Mouse (Mus musculus) lung, adult 18-20 months (tissue): Measurements from ENCODE around the gene Ccdc43.
"Not testable (repeated sequence)": the region's sequence is repeated elsewhere in the genome, so short reads cannot be mapped to it uniquely, and the experiment has no call there.

Experiments used
- DNase-seq, 2 experiments: peaks; one replicate each; pipeline ENCODE4 v3.0.0; 2022; ENCODE audit warnings: mixed read lengths in 2 of 2

Gene Ccdc43

DNA sequence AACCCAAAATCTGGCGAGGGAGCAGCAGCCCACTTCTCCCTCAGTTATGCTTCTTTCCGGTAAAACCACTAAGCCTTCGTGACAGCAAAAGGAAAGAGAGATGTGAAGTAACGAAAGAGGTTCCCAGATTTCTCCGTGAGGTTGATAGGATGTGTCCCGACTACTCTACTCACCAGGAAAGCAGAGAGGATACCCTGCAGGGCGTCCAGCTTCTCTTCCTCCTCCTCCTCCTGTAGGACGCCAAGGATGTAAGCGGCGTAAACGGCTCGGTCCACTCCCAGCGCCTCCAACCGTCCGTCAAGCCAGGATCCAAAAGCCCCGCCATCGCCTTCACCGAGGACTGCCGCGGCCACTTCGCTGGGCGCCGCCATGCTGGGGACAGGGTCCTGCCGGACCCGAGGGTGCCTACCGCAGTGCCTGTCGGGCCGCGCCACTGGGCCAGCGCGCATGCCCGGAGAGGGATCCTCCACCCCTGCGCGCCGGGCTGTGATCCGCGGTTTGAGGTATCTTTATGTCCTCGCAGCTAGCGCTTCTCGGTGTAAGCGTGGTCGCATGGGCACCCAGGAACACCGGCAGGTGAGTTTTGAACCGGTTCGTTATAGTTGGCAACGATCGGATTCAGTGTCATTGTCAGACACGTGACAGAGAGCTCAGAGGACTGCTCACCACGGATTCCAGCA lies at the start of gene Ccdc43:
Gene Ccdc43, minus strand, starts transcription at position 445 of the 680 bp plus-strand sequence.
- DNase-seq, result peak; percentile 80 to 87

DNA sequence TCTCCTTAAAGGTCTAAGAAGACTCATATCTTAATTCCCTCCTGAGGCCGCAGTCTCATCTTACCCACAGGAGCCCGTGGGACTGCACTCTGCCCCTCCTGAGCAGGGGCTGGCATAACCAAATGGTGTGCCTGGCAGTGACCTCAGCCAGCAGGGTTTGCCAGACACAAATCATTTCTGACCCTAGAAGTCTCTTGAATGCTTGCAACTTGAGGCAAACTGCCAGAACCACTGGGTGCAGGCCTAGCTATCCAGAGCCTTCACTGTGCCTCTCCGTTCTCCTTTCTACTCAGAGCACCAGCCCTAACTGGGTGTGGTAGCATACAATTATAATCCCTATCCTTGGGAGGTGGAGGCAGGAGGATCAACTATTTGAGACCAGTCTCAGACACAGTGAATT lies 47.2 kb upstream of the Ccdc43 start:
- no peak for DNase-seq

DNA sequence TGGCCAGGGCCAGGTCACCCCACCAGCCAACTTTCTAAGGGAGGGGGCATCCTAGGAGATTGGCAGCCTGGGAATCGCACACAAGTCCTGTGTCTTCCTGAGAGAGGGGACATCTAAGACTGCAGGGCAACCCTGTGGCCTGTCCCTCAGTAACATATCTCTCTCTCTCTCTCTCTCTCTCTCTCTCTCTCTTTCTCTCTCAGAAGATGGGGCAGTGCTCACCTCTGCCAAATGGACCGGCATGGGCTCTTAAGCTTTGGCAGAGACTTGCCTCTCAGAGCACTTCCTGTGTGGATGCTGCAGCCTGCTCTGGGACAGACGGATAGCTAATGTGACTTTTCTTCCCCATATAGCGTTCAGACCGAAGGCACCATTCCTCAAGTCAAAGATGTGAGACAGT lies 45.3 kb upstream of the Ccdc43 start:
- no peak for DNase-seq

DNA sequence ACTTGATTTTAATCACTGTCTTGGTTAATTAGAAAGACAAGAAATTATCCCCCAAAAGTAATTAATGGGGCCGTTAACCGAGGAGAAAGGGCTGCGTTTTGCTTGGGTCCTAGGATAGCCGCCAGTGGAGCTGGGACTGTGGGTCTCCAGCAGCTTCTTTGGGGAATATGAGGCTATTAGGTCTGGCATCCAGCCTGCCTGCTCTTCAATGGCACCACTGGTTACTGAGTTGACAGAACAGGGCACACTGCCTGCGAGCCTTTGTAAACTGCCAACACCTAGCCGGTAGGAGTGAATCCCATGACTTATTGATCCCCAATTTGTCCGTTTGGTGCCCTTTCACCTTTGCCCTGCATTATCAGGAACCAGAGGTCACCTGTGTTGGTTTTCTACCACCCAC lies 44.5 kb upstream of the Ccdc43 start:
- no peak for DNase-seq

DNA sequence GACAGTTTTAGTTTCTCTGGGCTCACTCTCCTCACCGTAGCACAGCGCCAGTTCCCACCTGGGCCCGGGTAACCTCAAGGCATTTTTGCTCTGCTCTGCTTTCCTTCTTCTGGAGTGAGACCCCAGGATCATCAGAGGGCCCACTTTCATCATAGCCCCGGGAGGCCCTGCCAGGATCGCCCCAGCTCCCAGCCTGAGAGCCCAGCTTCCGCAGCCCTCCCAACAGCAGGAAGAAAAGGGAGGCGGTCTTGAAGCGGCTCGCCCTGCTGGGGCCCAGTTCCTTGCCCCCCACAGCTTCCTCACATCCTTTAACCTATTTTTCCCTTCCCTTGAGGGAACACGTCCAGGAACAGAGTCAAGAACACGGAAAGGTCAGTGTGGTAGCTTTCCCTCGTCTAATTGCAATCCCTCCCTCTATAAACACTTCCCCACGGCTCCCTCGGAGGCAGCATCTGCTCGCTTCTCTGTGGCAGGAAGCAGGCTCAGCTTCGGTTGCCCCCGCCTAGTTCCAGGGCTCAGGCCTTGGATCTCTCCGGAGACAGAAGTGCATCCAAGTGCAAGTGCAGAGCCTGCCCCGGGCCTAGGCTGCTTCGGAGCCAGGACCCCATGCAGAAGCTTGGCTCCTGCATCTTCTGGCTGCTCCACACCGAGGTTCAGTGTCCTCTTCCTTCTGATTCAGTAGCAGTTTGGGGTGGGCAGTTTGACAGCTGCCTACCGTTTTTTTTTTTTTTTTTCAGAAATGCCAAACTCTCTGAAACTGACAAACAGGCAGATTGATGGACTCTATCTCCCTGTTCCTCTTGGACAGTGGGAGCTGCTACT lies 43.8 kb upstream of the Ccdc43 start:
- DNase-seq, result no peak

DNA sequence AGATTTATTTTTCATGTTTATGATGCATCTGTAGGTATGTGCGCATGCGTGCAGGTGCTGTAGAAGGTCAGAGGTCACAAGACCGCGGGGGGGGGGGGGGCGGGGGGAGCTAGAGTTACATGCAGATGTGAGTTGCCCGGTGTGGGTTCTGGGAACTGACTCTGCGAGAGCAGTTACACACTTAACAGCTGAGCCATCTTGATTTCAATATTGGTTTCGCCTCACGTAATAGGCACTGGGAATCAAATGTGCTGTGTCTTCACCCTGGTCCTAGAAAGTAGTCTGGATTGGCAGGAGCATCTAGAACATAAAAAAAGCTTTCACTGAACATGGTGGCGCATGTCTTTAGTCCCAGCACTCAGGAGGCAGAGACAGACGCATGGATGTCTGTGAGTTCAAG lies 43.1 kb upstream of the Ccdc43 start:
- no peak for DNase-seq

DNA sequence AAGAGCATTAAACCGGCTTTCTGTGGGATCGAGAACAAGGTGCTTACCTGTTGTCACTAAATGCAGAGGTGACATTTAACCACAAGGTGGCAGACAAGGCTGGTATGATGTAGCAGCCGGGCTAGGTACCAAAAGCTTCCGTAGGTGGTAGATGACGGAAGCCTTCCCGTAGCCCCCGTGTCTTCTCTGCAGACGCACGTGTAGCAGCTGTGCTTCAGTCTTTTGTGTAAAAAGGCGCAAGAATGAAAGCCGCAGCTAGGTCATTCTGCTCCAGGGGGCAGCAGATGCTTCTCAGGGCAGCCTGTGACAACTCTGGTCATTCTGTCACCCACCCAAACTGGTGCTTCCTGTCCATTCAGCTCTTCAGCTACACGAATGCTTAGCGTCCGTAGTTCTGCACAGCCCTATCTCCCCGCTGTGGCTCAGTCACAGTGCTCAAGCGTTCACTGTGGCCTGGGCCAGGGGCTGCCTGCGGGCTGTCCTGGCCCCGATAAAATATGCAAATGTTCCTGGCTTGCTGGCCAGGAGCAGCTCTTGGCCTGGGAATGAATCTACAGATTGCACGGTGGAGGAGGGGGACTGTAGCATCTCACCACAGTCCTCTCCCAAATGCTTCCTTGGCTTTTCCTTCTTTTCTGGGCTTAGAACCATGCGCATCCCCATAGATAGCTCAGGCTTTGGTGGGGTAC lies 41.8 kb upstream of the Ccdc43 start:
- DNase-seq, result peak in 1 of 2 experiments; percentile 18

DNA sequence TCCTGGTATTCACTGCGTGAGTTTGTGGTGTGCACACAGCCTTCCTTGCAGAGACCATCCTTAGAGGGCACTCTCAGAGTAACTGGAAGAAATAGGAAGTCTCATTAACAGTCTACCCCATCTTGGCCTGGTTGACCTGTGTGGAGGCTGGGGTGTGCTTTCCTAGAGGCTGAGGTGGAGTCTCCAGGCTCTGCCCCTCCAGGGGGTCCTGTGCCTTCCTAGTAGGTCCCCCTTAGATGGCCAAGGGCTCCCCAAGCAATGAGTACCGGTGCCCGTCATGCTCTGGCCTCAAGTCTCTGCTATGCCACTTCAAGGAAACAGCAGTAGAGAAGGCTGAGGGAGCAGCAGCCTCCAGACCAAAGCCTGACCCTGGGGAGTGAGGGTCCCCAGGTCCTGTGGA lies 40.5 kb upstream of the Ccdc43 start:
- no peak for DNase-seq

DNA sequence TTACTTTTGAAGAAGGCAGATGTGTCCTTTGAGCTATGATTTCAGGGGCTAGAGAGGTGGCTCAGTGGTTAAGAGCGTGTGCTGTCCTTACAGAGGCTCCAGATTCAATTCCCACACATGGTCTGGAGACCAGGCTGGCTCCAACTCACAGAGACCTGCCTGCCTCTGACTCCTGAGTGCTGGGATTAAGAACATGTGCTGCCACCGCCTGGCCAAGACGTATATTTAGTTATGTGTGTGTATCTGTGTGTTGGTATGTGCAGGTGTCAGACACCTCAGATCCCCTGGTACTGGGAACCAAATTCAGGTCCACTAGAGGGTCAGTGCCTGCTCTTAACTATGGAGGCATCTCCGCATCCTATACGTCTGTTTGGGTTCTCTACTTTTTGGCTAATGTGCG lies 37.4 kb upstream of the Ccdc43 start:
- no peak for DNase-seq

DNA sequence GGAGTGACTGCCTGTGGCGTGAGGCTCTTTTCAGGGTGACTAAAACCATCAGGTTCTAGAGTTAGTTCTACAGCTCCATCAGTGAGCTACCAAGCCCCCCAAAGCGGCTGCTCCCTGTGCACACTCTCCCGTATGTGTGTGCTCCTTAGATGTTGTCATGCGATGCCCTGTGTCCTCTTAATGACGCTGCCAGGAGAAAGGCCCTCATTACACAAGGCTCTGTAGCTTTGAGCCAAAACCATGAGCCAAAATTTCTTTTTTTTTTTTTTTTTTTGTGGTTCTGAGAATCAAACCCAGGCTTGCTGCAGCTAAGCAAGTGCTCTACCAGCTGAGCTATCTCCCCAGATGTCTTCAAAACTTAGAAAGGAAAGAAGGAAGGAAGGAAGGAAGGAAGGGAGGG lies 35.6 kb upstream of the Ccdc43 start:
- no peak for DNase-seq

DNA sequence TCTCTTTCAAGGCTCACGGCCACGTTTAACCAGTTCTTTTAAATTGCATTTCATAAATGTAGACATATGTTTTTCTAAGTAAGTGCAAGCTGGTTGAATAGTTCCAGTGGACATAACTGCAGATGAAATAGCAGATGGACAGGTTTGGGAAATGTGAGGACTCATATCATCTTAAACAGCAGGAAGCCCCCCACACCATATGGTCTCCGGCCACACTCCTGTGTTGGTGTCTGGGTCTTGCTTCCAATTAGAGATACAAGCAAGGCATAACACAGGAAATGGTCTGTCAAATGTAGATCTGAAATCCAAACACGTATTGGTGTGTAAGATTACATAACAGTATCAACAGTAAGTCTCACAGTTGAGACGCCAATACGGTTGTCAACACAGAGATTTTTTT lies 33.8 kb upstream of the Ccdc43 start:
- no peak for DNase-seq

DNA sequence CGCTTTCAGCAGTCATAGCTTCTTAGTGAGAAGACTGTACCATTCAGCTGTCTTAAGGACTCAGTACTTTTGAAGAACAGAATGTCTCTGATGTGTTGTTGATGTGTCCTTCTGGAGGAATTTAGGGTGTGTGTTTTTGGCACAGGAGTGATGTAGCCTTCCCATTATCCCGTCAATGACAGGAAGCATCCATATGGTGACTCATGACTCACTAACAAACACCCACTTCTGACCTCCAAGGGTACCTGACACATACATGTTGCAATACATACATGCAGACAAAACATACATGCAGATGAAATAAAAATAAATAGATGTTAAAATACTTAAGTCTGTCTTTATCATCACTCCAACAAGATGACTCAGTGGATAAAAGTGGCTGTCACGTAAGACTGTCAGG lies 32.3 kb upstream of the Ccdc43 start:
- DNase-seq, result no peak

DNA sequence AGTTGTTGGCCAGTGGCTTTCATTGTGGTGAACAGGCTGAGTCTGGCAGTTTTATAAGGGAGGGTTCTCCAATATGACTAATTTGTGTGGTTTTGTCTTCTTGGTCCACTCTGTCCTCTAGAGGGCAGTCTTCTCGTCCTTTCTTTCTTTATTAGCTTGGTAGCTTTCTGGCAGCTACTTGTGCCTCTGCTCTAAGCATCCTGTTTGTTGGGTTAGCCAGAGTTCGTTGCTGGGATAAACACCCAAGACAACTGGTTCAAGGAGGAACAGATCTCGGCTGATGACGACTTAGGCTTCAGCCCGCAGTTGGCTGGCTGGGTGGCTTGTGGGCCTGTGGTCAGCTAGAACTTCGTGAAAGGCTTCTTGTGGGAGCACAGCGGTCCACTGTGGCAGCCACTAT lies 31.0 kb upstream of the Ccdc43 start:
- DNase-seq, result peak; percentile 10 to 24

DNA sequence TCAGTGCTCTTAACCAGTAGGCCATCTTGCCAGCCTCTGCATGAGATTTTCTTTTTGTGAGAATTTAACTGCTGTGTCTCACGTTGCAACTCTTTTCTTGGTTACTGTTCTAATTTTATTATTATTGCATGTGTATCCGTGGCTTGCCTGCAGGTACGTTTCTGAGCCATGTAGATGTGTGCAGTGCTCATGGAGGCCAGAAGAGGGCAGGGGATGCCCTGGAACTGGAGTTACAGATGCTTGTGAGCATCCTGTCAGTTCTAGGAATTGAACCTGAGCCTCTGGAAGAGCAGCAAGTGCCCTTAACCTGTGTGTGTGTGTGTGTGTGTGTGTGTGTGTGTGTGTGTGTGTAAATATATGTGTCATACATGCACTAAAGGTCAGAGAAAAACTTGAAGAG lies 28.0 kb upstream of the Ccdc43 start:
- DNase-seq, result no peak

DNA sequence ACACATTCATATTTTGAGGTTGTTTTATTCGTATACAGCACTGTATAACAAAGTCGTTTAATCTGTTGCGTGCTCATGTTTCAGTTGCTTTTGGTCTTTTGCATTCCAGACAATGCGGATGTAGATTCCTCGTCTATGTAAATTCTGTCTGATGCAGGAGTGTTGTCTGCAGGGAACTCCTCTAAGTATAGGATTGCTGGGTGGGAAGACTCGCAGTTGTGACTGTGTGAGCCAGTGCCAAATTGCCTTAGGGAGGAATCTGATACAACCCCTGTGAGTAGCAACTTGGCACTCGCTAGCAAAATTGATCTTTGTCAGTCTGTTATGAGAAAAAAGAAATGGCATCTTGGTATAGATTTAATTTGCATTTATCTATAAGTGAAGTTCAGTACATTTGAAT lies 18.6 kb upstream of the Ccdc43 start:
- no peak for DNase-seq

DNA sequence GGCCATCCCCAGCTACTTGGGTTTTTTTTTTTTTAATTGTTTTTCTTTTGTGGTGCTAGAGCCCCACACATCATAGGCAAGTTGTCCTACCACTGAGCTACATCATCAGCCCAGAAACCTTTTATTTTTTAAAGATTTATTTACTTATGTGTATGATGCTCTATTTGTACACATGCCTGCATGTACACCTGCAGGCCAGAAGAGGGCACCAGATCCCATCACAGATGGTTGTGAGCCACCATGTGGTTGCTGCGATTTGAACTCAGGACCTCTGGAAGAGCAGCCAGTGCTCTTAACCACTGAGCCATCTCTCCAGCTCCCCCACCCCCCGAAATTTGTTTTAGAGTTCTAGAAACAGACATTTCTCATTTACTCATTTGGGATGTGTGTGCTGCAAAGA lies 17.0 kb upstream of the Ccdc43 start:
- not testable (repeated sequence) for DNase-seq

DNA sequence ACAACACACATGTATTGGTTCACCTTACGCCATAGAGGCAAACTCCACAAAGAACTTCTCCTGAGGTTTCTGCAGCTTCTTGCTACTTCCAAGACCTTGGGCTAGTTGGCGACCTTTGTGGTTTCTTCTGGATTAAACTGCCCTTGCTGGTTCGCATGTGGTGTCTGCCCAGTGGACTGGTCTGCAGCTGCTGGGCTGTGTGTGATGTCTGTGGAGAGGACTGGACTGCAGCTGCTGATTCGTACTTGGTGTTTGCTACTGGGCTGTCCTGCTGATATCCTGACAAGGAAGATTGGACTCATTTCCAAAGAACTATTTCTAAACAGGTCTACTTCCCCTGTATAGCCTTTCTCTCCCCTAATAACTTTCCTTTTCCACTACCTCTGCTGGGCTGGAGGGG lies 14.8 kb upstream of the Ccdc43 start:
- no peak for DNase-seq

DNA sequence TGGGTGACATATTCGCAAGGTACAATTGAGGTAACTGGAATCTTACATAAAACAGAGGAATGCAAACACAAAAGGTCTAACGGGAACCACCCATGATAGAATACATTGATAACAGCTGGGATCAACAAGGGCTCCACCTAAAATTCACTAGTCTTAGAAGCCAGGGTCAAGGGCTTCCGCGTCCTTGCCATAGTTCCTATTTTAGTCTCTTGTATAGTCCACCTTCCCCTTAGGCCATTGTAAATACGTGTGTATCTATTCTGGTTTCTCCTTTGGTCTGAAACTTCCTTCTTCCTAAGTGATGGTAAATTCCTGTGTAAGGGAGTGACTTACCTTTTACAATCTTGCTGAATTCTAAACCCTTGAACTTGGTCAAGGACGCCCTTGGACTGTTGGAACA lies 4.6 kb upstream of the Ccdc43 start:
- not testable (repeated sequence) for DNase-seq

DNA sequence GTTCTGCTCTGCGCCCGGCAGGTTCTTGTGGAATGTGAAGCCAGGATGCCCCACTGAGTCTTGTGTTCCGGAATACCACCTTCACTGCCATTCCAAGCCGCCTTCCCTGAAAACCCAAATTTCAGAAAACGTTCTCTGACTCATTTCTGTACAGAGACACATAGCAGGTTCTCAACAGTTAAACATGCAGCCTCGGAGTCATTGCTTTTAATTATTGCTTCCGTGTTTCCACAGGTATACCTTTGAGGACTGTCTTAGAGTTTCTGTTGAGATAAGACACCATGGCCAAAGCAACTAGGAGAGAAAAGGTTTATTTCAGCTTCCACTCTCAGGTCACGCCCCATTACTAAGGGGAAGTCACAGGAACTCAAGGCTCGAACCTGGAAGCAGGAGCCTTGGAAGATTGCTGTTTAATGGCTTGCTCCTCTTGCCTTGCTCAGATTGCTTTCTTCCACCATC lies 465 bp upstream of the Ccdc43 start:
- DNase-seq, result no peak

DNA sequence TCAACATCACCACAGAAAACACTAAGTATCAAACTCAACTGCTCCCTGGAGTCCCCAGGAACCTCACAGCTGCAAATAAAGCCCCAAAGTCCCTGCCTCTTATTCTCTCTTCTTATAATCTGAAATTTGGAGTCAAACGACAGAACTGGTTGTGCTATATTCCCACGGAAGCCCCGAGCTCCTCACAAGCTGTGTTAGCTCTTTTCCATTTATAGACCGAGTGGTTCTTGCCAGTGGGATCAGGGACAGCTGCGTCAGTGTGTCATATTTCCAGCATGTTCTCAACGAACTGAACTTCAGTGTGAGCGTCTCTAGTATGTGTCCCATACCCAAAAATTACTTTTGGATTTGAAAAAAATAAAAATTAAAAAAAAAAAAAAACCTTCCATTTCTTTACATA lies 2.3 kb downstream of the Ccdc43 start:
- DNase-seq, result no peak

DNA sequence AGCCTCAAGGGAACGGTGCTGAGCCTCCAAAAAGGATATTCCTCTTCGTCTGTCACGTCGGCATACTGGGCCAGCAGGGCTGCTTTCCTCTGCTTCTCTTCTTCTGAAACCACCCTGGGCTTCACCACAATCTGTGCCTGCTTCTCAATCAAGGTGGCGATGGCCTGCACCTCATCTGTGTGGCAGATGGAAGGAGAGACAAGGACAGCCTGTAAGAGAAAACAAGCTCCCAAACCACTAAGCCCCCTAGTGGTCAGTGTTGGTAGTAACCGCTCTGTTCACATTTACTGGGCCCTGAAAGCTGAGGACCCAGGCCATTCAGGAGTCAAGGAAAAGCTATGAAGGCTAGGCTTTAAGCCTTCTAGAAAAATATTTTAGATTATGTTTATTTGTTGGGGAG lies 7.4 kb downstream of the Ccdc43 start:
- DNase-seq, result peak; percentile 26 to 39

DNA sequence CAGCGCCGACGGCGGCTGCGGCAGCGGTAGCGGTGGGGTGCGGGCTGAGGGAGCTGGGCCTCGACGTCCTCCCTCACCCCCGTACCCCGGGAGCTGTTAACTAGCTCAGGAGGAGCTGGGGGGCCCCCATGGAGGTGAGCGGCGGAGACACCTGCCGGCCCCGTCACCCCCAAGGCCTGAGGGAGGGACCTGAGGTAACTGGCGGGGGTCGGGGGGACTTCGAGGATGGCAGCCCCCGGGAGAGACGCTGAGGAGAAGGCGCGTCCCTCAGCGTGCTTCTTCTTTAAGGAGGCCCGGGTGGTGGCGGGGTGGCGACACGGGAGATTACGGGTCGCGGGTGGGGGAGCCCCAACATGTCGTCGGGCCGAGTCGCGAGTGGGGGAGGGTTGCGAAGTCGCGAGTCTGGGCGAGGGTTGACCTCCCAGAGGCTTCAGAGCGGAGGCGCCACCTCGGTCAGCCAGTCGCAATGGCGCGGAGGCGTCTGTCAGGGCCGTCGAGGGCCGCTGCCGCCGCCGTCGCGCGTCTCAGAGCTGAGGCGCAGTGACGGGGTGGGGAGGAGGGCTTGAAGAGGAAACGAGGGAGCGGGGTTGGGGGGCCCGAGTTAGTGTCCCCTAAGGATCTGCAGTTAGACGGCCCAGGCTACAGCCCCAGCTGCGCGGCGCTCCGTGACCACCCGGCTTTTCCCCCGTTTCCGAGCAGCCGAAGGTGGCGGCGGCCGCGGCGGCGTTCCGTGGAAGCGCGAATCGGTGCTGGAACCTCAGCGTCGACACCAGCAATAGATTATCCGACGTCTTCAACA lies 31.7 kb downstream of the Ccdc43 start:
- DNase-seq, result no peak

DNA sequence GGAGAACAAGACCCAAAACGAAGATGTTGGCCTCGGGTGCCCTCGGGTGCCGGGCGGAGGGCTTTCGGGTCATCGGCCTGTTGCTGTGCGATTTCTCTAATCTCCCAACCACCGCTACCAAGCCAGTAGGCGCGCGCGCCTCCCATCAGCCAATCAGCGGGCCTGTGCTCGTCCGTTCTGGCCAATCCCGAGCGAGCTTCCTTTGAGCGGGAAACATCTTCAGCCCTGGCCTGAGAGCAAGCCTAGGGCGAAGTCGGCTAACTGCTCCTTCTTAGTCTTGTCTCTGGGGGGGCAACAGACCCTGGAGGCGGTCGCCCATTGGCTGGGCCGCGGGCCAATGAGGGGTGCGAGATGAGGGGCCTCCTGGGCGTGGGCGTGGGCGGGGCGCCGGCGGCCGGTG lies 32.4 kb downstream of the Ccdc43 start:
- DNase-seq, result no peak
